Mouse (Mus musculus): ENCODE measurements around the gene Tmem156.

Tmem156 gene

GRCm38 (mm10) chr5:65047285-65047855 lies 44.6 kb downstream of the Tmem156 start:
- DNase-seq (ENCODE audit: low spot score in 2 of 2) = no peak

GRCm38 (mm10) chr5:65046442-65047284 lies 45.3 kb downstream of the Tmem156 start:
- no peak for DNase-seq (ENCODE audit: low spot score in 2 of 2)

GRCm38 (mm10) chr5:65045642-65046370 lies 46.1 kb downstream of the Tmem156 start:
- DNase-seq (ENCODE audit: low spot score in 2 of 2) = peak in 1 of 2 experiments; percentile 34

GRCm38 (mm10) chr5:65043407-65043895 lies 48.5 kb downstream of the Tmem156 start:
- no peak for DNase-seq (ENCODE audit: low spot score in 2 of 2)

GRCm38 (mm10) chr5:65040463-65040862 lies 51.5 kb downstream of the Tmem156 start:
- DNase-seq (ENCODE audit: low spot score in 2 of 2) = no peak

- no peak for DNase-seq (ENCODE audit: low spot score in 2 of 2)
Measured at GRCm38 (mm10) chr5:65038811-65039571, 52.9 kb downstream of the Tmem156 start.

GRCm38 (mm10) chr5:65038305-65038704 lies 53.6 kb downstream of the Tmem156 start:
- DNase-seq (ENCODE audit: low spot score in 2 of 2) = no peak

GRCm38 (mm10) chr5:65036597-65036996 lies 55.3 kb downstream of the Tmem156 start:
- peak in 1 of 2 experiments; percentile 44 for DNase-seq (ENCODE audit: low spot score in 2 of 2)

GRCm38 (mm10) chr5:65028019-65028418 lies 63.9 kb downstream of the Tmem156 start:
- DNase-seq (ENCODE audit: low spot score in 2 of 2) = no peak

- no peak for DNase-seq (ENCODE audit: low spot score in 2 of 2)
Measured at GRCm38 (mm10) chr5:65026776-65027175, 65.2 kb downstream of the Tmem156 start.

GRCm38 (mm10) chr5:65025916-65026315 lies 66.0 kb downstream of the Tmem156 start:
- no peak for DNase-seq (ENCODE audit: low spot score in 2 of 2)

- no peak for DNase-seq (ENCODE audit: low spot score in 2 of 2)
Measured at GRCm38 (mm10) chr5:65024641-65025040, 67.3 kb downstream of the Tmem156 start.

- no peak for DNase-seq (ENCODE audit: low spot score in 2 of 2)
Measured at GRCm38 (mm10) chr5:65022006-65022405, 69.9 kb downstream of the Tmem156 start.

GRCm38 (mm10) chr5:65019823-65020222 lies 72.1 kb downstream of the Tmem156 start:
- peak in 1 of 2 experiments; percentile 67 for DNase-seq (ENCODE audit: low spot score in 2 of 2)

- DNase-seq (ENCODE audit: low spot score in 2 of 2) = no peak
Measured at GRCm38 (mm10) chr5:65019109-65019508, 72.8 kb downstream of the Tmem156 start.

- no peak for DNase-seq (ENCODE audit: low spot score in 2 of 2)
Measured at GRCm38 (mm10) chr5:65015508-65015907, 76.4 kb downstream of the Tmem156 start.

GRCm38 (mm10) chr5:65011901-65012573 lies 79.9 kb downstream of the Tmem156 start:
- DNase-seq (ENCODE audit: low spot score in 2 of 2) = no peak

- no peak for DNase-seq (ENCODE audit: low spot score in 2 of 2)
Measured at GRCm38 (mm10) chr5:65006011-65006491, 85.9 kb downstream of the Tmem156 start.

- no peak for DNase-seq (ENCODE audit: low spot score in 2 of 2)
Measured at GRCm38 (mm10) chr5:65005251-65005650, 86.7 kb downstream of the Tmem156 start.
